Mouse (Mus musculus): ENCODE results near the gene Trim33.

Gene Trim33

DNA sequence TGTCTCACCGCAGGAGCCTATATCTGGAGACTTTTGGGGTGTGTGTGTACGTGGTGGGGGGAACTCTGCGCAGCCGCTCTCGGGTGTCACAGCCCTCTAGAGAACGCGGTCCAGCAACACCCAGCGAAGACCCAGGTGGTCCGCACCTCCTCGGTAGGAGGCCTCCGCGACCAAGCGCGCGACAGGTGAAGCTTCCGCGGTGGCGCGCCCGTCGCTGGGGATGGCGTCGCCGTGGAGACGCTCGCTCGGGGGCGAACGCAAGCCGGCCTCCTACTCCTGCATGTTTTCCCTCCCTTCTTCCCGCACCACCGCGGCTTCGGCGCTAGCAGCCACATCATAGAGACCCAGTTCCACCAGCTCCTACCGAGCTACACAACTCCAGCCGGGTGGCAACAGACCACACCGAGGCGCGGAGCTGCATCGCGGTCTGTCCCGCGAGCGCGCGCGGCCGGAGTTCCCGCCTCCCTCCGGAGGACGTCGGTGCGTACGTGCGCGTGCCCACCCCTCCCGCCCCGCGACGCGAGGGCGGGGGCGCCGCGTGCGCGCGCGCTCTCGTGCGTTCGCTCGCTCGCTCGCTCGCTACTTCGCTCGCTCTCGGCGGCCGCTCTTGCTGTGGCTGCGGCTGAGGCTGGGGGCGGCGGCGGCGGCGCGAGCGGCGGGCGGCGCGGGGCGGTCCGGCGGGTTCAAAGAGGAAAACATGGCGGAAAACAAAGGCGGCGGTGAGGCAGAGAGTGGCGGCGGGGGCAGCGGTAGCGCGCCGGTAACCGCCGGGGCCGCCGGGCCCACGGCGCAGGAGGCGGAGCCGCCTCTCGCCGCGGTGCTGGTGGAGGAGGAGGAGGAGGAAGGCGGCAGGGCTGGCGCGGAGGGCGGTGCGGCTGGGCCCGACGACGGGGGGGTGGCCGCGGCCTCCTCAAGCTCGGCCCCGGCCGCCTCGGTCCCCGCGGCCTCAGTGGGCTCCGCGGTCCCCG lies at the start of gene Trim33:
Gene Trim33 (plus strand): TSS at position 112 of the 968 bp plus-strand sequence.
- peak; percentile 91 for DNase-seq (ENCODE audit: low read depth, low spot score)

DNA sequence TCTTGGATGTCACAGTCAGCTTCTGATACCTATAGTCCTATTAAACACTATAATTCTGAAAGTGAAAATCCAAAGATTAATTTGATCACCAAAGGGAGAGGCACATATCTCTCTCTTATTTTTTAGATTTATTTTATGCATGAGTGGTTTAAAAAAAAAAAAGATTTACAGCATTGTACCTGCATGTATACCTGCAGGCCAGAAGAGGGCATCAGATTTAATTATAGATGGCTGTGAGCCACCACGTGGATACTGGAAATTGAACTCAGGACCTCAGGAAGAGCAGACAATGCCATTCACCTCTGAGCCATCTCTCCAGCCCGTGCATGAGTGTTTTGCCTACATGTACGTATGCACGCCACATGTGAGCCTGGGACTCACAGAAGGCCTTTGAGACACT lies 46.7 kb upstream of the Trim33 start:
- no peak for DNase-seq (ENCODE audit: low read depth, low spot score)

DNA sequence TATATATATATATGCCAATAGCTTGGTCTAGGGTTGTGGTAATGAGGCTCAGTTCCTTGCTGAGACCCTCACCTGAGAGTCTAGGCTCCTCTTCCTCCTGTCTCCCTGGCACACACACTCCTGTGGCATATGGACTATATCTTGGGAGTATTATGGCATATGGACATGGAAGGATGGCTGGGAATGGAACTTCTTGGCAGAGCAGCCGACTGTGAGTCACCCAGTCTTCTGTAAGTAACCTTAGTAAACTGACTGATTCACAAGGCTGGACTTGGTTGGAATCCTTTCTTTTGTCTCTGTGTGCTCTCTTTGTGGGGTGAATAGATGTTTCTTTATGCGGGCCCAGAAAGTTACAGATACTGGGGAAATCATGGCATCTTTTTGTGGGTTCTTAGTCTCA lies 37.6 kb upstream of the Trim33 start:
- DNase-seq (ENCODE audit: low read depth, low spot score), result no peak

DNA sequence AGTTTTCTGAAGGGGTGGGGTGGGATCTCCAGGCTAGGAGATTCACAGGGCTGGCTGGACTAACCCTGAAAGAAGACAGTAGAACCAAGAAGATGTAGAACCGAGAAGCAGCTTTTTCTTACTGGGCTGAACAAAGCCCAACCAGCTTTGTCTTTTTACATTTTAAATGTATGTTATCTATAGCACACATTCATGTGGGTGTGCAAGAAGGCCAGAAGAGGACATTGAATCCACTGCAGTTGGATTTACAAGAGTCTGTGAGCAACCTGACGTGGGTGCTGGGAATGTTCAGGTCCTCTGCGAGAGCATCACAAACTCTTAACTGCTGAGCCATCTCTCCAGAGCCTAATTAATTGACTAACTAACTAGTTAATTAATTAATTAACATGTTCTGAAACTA lies 36.9 kb upstream of the Trim33 start:
- no peak for DNase-seq (ENCODE audit: low read depth, low spot score)

DNA sequence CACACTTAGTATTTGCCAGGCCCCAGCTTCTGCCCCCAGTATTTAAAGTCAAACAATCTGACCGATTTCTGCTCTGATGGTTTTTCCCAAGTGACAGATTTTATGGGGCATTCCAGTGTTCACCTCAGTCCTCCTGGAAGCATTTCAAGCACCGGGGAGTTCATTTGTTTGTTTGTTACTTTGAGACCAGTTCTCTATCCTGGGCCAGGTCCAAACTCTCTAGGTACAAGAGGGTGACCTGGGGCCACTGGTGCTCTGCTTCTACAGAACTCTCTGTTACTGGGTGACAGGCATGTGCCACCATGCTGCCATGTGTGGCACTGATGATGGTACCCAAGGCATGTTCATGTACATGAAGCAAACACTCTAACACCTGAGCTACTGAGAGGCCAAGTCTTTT lies 35.6 kb upstream of the Trim33 start:
- DNase-seq (ENCODE audit: low read depth, low spot score), result no peak

DNA sequence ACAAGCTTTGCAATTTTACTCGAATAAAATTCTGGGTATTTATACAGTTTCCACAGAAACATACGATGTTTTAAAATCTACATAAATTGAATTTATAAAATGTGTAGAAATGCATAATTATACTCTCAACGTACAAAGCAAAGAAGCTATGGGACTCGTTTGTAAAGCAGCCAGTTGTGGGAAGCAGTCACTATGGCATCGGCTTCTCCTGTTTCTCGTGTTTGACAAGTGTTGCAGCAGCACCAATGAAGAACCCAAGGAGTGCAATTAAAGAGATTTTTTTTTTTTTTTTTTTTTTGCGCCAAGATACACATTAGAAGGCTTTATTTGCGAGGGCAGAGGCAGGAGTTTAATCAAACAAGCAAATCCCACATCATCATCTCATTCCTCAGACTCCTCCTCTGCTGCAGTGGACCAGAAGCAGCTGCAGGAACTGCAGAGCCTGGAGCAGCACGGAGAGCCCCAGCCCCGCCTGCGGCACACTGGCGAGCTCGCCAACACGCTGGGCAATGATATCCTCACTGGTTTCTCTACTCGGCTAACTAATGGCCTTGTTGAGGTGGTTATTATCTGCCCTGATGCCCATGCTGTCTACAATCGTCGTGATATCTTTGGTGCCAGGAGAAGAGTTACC lies 32.3 kb upstream of the Trim33 start:
- no peak for DNase-seq (ENCODE audit: low read depth, low spot score)

DNA sequence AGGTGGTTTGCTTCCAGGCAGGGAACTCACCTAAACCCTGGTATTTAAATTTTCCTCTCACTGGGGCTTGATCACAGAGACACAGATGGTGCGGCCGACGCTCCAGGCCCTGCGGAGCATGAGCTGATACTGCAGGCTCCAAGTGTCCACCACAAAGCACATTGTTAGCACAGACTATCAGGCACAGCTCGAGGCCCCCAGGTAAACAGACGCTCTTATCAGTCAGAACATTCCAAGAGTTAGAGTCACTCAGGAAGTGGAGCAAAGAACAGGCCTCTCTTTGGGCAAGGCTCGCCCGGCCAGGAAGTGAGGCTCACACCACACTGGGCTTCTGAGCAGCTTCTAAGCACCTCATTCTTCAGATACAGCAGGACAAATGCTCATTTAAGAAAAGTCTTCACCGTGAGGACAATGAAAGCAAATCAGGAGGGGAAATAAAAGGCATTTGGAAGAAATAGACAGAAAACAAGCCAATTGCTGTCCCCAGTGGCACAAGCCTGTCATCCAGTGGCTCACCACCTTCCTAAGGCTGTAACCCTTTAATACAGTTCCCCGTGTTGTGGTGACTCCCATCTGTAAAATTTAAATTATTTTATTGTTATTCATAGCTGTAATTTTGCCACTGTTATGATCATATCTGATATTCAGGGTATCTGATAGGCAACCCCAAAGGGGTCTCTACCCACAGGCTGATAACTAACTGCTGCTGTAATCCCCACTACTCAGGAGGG lies 22.8 kb upstream of the Trim33 start:
- no peak for DNase-seq (ENCODE audit: low read depth, low spot score)

DNA sequence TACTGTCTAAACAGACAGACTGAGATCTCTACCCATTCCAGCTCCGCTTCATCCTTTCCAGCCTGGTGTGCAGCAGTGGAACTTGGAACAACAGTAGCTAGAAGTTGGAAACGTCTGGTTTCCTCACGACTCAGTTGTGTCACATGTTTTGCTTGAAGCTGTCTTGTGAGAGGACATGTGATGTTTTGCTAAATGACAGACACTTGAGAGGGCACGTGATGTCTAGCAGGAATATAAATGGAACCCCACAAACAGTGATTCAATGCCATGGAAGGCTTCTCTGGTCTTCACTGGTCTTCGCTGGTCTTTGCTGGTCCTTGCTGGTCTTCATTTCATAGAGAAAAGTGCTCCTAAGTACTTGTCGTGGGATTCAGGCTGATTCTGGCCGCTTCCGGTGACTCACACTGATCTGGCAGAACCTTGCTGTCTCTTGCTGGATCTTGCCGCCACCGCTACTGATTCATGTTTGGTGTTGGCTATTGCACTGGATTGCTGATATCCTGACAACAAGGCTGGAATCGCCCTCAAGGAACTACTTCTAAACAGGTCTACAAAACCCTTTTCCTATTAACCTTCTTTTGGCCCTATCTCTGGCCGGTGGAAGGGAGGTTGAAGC lies 16.2 kb upstream of the Trim33 start:
- no peak for DNase-seq (ENCODE audit: low read depth, low spot score)

DNA sequence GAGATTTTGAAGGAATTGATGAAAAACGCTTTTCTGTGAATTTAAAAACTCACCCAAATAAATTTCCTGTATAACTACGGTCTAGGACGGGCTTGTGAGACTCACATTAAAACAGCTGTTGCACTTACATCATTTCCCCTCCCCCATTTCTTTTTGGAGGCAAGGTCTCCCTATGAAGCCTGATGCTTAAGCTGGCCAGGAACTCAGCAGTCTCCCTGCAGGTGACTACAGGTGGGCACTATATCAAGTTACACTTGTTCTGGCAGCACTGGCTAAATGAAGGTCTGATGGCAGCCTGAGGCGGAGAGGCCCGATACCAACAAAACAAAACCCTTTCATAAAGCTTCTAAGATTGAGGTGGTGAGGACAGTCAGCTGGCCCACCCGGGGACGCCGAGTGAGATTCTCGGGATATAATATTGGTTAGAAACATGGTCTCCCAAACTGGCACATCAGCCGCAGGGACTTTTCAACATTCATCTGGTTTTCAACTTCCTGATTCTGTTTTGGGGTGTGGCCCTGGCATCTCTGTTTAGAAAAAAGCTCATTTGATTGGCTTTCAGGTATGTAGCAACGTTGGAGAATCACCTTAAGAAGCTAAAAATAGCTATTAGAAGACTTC lies 422 bp upstream of the Trim33 start:
- DNase-seq (ENCODE audit: low read depth, low spot score), result no peak

DNA sequence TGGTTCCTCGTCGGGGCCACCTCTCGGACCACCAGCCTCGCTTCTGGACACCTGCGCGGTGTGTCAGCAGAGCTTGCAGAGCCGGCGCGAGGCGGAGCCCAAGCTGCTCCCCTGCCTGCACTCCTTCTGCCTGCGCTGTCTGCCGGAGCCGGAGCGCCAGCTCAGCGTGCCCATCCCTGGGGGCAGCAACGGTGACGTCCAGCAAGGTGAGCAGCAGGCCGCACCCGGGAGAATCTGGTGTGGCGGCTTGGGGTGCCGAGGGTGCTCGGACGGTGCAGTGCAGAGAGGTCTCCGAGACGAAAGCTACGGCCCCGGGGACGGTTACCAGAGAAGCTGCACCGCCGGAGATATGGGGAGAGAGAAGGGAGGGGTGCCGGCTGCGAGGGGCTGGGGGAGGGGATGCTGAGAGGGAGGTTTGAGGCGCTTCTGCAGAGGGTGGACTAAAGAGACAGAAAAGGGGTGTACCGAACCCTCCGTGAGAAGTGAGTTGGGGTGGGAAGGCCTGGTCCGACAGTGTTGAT lies 1.2 kb downstream of the Trim33 start:
- DNase-seq (ENCODE audit: low read depth, low spot score), result peak; percentile 19

DNA sequence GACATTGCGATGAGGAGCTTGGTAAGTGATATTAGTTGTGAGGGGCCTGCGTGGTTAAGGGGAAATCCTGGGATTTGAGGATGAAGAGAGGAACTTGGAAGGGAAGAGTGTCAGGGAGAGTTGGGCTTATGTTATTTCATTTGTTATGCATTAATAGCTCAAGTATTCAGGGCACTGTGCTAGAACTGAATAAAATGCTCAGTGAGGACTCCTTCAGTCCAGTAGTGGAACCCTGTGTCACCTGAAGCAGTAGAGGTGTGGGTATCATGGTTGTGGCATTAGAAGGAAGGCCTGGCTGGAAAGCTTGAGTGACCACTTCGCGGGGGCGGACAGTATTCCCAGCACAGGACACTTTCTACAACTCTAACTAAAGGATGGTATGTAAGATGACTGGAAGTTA lies 1.8 kb downstream of the Trim33 start:
- no peak for DNase-seq (ENCODE audit: low read depth, low spot score)

DNA sequence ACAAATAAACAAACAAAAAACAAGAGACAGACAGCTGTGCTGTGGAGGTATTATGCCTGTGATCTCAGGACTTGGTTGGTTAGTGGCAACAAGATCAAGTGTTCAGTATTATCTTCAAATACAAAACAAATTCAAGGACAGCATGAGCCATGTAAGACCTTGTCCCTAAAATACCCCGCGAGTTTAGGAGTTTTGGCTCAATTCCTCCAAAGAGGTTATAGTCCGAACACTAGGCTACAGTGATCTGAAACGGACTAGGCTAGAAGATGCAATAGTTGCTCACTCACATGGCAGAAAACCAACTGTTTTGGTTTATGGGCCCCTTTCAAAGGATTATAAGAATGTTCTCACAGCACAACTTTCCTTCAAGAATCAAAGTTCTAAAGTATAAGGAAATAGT lies 9.7 kb downstream of the Trim33 start:
- DNase-seq (ENCODE audit: low read depth, low spot score), result no peak

DNA sequence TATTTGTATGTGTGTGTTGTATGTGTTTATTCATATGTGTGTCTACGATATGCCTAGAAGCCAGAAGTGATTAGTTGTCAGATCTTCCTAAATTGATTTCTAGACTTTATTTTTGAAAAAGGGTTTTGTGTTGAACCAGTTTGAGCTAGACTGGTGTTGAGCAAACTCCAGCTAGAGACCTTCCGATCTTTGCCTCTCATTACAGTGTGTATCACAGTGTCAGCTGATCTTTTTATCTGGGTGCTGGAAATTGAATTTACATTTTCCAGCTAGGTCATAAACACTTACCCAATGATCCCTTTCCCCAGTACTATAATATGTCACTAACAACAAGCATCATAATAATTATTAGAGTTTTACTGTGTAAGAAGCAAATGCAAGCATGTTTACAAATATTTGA lies 12.0 kb downstream of the Trim33 start:
- no peak for DNase-seq (ENCODE audit: low read depth, low spot score)

DNA sequence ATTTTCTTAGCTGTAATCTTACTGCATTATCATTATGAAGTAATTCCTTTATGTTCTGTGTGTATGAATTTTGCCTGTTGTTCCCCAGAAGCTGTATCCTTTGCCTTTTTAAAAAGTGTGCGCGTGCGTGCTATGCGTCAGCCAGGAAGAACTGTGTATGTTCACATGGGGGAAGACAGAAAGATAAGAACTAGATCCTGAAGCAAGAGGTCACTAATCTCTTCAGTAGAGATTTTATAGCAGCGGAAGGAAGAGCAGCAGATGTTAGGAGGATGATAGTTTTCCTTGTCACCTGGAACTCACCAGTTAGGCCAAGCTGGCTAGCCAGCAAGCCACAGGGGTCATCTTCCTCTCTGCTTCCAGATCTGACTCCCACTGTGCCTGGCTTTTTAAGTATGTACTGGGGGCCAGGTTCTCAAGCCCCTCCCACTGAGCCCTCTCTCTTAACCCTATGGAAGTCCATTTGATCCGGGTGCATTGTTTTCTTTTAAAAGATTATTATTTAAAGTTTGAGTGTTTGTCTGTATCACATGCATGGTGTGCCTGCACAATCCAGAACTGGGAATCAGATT lies 26.4 kb downstream of the Trim33 start:
- DNase-seq (ENCODE audit: low read depth, low spot score), result no peak

DNA sequence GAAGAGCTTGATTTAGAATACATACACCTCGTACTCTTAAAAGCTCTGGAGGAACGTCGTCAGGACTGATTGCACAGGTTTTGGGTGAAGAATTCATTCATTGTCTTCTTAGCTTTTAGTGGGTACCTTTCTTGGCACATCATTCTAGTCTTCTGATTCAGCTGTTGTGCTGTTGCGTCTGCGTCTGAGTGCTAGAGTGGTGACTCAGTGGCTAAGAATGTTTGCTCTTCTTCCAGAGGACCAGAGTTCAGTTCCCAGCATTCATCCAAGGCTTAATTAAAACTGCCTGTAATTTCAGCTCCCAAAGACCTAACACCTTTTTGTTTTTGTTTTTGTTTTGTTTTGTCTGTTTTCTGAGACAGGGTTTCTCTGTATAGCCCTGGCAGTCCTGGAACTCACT lies 30.2 kb downstream of the Trim33 start:
- no peak for DNase-seq (ENCODE audit: low read depth, low spot score)

DNA sequence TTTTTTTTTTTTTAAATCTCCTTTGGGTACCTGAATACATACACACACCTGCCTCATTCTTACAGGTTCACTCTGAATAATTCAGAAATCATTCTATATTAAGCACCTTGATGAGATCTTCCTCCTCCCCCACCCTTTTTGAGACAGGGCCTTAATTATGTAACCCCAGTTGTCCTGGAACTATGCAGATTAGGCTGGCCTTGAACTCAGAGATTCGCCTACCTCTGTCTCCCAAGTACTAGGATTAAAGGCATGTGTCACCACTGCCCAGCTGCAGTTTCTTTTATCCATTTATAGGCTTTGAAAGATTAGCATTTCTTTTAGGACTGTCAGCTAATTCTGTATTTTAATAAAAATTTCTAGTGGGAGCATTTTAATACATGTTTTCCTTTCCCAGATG lies 30.7 kb downstream of the Trim33 start:
- DNase-seq (ENCODE audit: low read depth, low spot score), result no peak

DNA sequence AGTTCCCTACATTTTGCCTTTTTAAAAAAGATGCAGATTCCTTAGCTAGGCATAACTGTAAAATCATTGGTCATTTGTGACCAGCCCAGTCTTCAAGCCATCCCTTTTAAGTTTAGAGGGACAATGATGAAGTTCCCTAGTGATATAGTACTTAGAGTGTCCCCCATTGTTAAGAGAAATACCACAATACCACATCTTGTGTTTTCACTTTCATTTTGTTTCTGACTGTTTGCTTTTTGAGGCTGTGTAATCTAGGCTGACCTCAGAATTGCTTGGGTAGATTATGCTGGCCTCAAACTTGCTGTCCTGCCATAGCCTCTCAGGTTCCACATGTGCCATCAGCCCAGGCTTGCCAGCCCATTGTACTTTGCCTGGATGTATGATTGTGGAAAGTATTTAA lies 35.2 kb downstream of the Trim33 start:
- DNase-seq (ENCODE audit: low read depth, low spot score), result no peak

DNA sequence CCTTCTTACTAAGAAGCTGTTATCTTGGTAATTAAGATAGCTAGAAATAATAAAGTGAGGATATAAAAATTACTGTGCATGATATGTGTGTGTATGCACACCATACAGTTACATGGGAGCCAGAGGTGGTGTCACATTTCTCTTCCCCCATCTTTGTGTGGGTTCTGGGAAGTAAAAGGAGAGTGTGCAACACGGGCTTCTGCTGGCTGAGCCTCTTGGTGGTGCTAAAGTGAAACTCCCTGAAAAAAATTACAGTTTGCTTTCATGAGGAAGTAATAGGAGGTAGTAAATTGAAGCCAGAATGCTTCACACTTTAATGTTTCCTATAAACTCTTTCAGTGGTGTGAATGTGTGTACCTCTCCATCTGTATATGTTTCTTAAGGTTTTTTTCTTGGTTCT lies 56.3 kb downstream of the Trim33 start:
- DNase-seq (ENCODE audit: low read depth, low spot score), result no peak

DNA sequence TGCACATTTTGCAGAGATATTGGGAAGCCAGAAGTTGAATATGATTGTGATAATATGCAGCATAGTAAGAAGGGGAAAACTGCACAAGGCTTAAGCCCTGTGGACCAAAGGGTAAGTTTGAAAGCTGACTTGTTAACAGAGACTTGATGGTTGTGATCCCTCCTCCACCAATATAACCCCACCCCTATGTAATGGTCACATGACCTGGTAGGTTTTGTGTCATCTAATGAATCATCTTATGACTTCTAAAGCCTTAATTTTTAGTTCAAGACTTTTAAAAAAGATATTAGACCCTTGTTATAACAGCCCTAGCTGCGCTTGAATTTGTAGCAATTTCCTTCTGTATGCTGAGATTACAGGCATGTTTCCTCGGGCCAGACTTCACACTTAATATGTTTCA lies 67.6 kb downstream of the Trim33 start:
- DNase-seq (ENCODE audit: low read depth, low spot score), result no peak

DNA sequence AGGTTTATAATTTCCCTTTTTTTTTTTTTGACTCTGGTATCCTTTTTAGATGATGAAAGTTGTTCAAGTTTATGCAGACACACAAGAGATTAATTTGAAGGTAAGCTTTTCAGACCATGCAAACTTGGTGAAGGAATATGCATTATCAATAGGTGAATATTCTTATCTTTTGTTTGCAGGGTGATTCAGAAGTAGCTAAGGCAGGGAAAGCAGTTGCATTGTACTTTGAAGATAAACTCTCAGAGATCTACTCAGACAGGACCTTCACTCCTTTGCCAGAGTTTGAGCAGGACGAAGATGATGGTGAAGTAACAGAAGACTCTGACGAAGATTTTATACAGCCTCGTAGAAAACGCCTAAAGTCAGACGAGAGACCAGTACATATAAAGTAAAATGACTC lies 74.4 kb downstream of the Trim33 start:
- DNase-seq (ENCODE audit: low read depth, low spot score), result no peak

DNA sequence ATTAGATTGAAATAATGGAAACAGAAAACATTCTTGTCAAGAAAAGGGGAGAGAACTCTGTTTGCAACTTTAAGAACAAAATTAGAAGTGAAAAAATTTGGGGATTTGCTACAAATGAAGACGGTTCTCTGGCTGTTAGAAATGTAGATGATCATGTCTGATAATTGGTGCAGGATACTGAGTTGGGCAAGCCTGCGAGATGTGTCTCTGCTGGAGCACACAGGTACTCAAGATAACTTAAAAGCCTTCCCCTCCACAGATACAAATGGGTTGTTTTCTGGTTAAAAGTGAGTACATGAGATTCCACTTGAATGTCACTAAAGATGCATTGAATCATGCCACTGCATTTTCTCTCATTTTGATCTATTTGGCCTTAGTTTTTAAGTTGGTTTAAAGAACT lies 74.9 kb downstream of the Trim33 start:
- DNase-seq (ENCODE audit: low read depth, low spot score), result no peak
